Mouse (Mus musculus): ENCODE data around the gene Sept11.

GRCm38 (mm10) chr5:93077661-93078323 lies 15.4 kb upstream of the Sept11 start:
- no peak for TF ChIP-seq ZC3H11A (IDR thresholded peaks at IDR 0.05; ENCODE audit: borderline replicate concordance, low read depth, low read length)
- no peak for TF ChIP-seq HCFC1 (IDR thresholded peaks at IDR 0.05; ENCODE audit: borderline replicate concordance, insufficient read depth, low read length)
- no peak for TF ChIP-seq CHD2 (IDR thresholded peaks at IDR 0.05; ENCODE audit: low read depth, low read length)

Data from ES-E14 (cell line).